Mouse (Mus musculus): ENCODE measurements around the gene Ing1.

GRCm38 (mm10) chr8:11557768-11558629 is 2.6 kb downstream of the Ing1 start:
- TF ChIP-seq CTCF (IDR thresholded peaks at IDR 0.05; ENCODE audit: low read depth, low read length) (no peak), POLR2A (IDR thresholded peaks at IDR 0.05; ENCODE audit: borderline replicate concordance, low read depth, low read length) (peak; percentile 100)
